In the genomic region with DNA sequence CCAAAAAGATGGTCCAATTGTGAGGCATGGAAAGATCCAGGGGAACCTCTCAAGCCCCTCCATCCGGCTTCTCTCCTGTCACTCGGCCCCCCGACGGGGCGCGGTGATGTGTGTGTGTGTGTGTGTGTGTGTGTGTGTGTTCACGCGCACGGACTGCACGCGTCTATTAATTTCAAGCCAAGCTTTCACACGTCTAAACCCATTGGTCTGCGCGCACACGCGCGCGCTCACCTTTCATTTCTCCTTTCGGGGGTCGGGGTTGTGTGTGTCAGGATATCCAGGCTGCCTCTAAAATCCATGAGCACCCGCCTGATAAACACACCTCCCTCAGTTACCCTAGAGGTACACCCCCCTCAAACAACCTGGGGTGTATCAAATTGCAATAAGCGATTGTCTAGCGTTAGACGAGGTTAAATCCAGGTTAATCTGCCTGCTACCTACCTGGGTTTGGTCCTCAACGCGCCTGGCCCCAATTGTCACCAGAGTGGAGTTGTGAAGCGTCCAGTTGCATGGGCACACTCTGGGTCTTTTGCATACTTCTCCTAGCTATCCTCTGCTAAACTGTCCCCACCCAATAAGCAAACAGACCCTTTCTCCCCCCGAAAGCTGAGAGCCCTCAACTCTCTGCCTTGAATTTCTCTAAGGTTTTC, we compare ENCODE assay signal across 8 mouse cellular contexts. TPM values are rescaled to one million over a fixed set of nuclear protein-coding genes. Genes with fewer than 3 reads are reported as not detected.
DNase-seq lines count a peak whose midpoint lies in the region; ATAC-seq lines count a peak whose summit lies in the region.

No protein-coding gene starts in this region.

- ATAC-seq in kidney, embryonic 15.5 days (replicated peaks; ENCODE audit: low FRiP score): no peak
- ATAC-seq in embryonic facial prominence, embryonic 15.5 days (ENCODE audit: insufficient number of reproducible peaks, low FRiP score, low TSS enrichment, low read depth): no peak
- ATAC-seq in hindbrain, embryonic 15.5 days (ENCODE audit: low FRiP score, low read depth): no peak
- no peak for ATAC-seq in midbrain, embryonic 15.5 days (replicated peaks)
- no peak for ATAC-seq in erythroid progenitor cell, adult 5-6 weeks (replicated peaks; ENCODE audit: low FRiP score, poor library complexity, severe bottlenecking)

- H3K4me1 ChIP-seq in kidney, embryonic 15.5 days: peaks cover 91% of the 10 kb centered on the region
- H3K4me1 ChIP-seq in embryonic facial prominence, embryonic 15.5 days: peaks cover 83% of the 10 kb centered on the region
- H3K4me1 ChIP-seq in hindbrain, embryonic 15.5 days (replicated peaks): peaks cover 71% of the 10 kb centered on the region
- peaks cover 73% of the 10 kb centered on the region for H3K4me1 ChIP-seq in midbrain, embryonic 15.5 days

- no peak for DNase-seq in kidney, adult 9 months
- no peak for DNase-seq in thymus, postnatal 14 days
- DNase-seq in frontal cortex, postnatal 10 days (ENCODE audit: low spot score in 2 of 2): no peak

- peak overlapping the region; percentile 89 for H3K4me2 ChIP-seq in kidney, embryonic 15.5 days
- H3K4me2 ChIP-seq in embryonic facial prominence, embryonic 15.5 days (replicated peaks): peak overlapping the region; percentile 92
- peak overlapping the region; percentile 97 for H3K4me2 ChIP-seq in hindbrain, embryonic 15.5 days
- H3K4me2 ChIP-seq in midbrain, embryonic 15.5 days: peak overlapping the region; percentile 93

- peaks cover 100% of the 10 kb centered on the region for H3K27me3 ChIP-seq in kidney, embryonic 15.5 days
- peaks cover 61% of the 10 kb centered on the region for H3K27me3 ChIP-seq in embryonic facial prominence, embryonic 15.5 days
- peaks cover 65% of the 10 kb centered on the region for H3K27me3 ChIP-seq in hindbrain, embryonic 15.5 days
- H3K27me3 ChIP-seq in midbrain, embryonic 15.5 days (replicated peaks): peaks cover 81% of the 10 kb centered on the region

- 2% methylated on average over 28 of the region's 28 CpGs for WGBS in kidney, embryonic 15.5 days
- WGBS in embryonic facial prominence, embryonic 15.5 days: under 1% methylated on average over 28 of the region's 28 CpGs
- 1% methylated on average over 28 of the region's 28 CpGs for WGBS in hindbrain, embryonic 15.5 days
- WGBS in midbrain, embryonic 15.5 days: under 1% methylated on average over 28 of the region's 28 CpGs

- no peak overlapping the region for H3K27ac ChIP-seq in kidney, embryonic 15.5 days
- peak overlapping the region; percentile 84 for H3K27ac ChIP-seq in embryonic facial prominence, embryonic 15.5 days (replicated peaks)
- H3K27ac ChIP-seq in hindbrain, embryonic 15.5 days (replicated peaks): peak overlapping the region; percentile 62; the same call in 1 of the 2 replicates
- H3K27ac ChIP-seq in midbrain, embryonic 15.5 days: no peak overlapping the region

- no peaks in the 10 kb centered on the region for H3K36me3 ChIP-seq in kidney, embryonic 15.5 days
- H3K36me3 ChIP-seq in embryonic facial prominence, embryonic 15.5 days: no peaks in the 10 kb centered on the region
- H3K36me3 ChIP-seq in hindbrain, embryonic 15.5 days: no peaks in the 10 kb centered on the region
- H3K36me3 ChIP-seq in midbrain, embryonic 15.5 days (replicated peaks): no peaks in the 10 kb centered on the region

- H3K9ac ChIP-seq in kidney, embryonic 15.5 days: no peak overlapping the region
- H3K9ac ChIP-seq in embryonic facial prominence, embryonic 15.5 days: peak overlapping the region; percentile 60; the same call in 1 of the 2 replicates
- H3K9ac ChIP-seq in hindbrain, embryonic 15.5 days: 0 out of 2 replicates have a peak overlapping the region, but pooled peaks have one; percentile 55
- H3K9ac ChIP-seq in midbrain, embryonic 15.5 days: no peak overlapping the region

- no peaks in the 10 kb centered on the region for H3K9me3 ChIP-seq in kidney, embryonic 15.5 days (replicated peaks)
- H3K9me3 ChIP-seq in embryonic facial prominence, embryonic 15.5 days (replicated peaks): no peaks in the 10 kb centered on the region
- H3K9me3 ChIP-seq in hindbrain, embryonic 15.5 days: no peaks in the 10 kb centered on the region
- no peaks in the 10 kb centered on the region for H3K9me3 ChIP-seq in midbrain, embryonic 15.5 days

- H3K4me3 ChIP-seq in kidney, embryonic 15.5 days (replicated peaks): peak overlapping the region; percentile 50
- peak overlapping the region; percentile 60 for H3K4me3 ChIP-seq in embryonic facial prominence, embryonic 15.5 days (replicated peaks)
- H3K4me3 ChIP-seq in hindbrain, embryonic 15.5 days: peak overlapping the region; percentile 49
- H3K4me3 ChIP-seq in midbrain, embryonic 15.5 days: peak overlapping the region; percentile 45

RNA-seq across cellular contexts. Expression of a gene that starts 7.0 kb away (rescaled TPM):
- 5.7 and 6.4 TPM in 2 replicates for polyA plus RNA-seq in kidney, embryonic 15.5 days (2015; fragmentation: Nextera tagmentation; extraction: Ambion mirVana)
- polyA plus RNA-seq in embryonic facial prominence, embryonic 15.5 days (2015; fragmentation: Nextera tagmentation; extraction: Ambion mirVana): 17.8 and 20.6 TPM in 2 replicates
- 43.8 and 52.7 TPM in 2 replicates for polyA plus RNA-seq in hindbrain, embryonic 15.5 days (2015; fragmentation: Nextera tagmentation; extraction: Ambion mirVana)
- polyA plus RNA-seq in midbrain, embryonic 15.5 days (2015; fragmentation: Nextera tagmentation; extraction: Ambion mirVana): 14.0 and 21.0 TPM in 2 replicates
- total RNA-seq in erythroid progenitor cell, adult 5-6 weeks (2015; ENCODE audit: low replicate concordance): not detected in 2 replicates
- total RNA-seq in erythroid progenitor cell, adult 5-6 weeks (2017; ENCODE audit: low replicate concordance): not detected in 2 replicates

Comparison
In these comparisons a context has a peak if more than half of its experiments do, and no peak if none do; other contexts are left out.
1. H3K27ac ChIP-seq: peak in embryonic facial prominence, embryonic 15.5 days (single experiment) and hindbrain, embryonic 15.5 days (single experiment); none in kidney, embryonic 15.5 days (single experiment) and midbrain, embryonic 15.5 days (single experiment).
2. H3K9ac ChIP-seq: peak in embryonic facial prominence, embryonic 15.5 days (single experiment) and hindbrain, embryonic 15.5 days (single experiment); none in kidney, embryonic 15.5 days (single experiment) and midbrain, embryonic 15.5 days (single experiment).
3. Peak in every context shown above with its lines, with median percentiles within 50 percentile points of each other: H3K4me2 ChIP-seq and H3K4me3 ChIP-seq.